Mouse (Mus musculus) embryonic facial prominence, embryonic 14.5 days (tissue): ENCODE results near the gene Ppp2r3c. TPM values are rescaled to one million over a fixed set of nuclear protein-coding genes. Genes with fewer than 3 reads are reported as not detected.

Source experiments
- ATAC-seq: fragments of 200-750 bp; cut with Nextera tagmentation; 2 replicates; pipeline ENCODE4 v1.8.0; 2017; ENCODE audit warnings: low read depth, moderate number of reproducible peaks, moderate TSS enrichment
- DNase-seq: peaks from one replicate; pipeline ENCODE4 v3.0.0-alpha.2; 2015; ENCODE audit warnings: low spot score
- H3K27ac ChIP-seq: fragments of 300-500 bp; sonication (generic); replicated peaks from 2 replicates; pipeline ENCODE4 v1.5.1; 2014; ENCODE audit warnings: low read depth, mild to moderate bottlenecking, low read length, moderate library complexity
- H3K27me3 ChIP-seq: fragments of 300-500 bp; sonication (generic); replicated peaks from 2 replicates; pipeline ENCODE4 v1.6.1; 2014; ENCODE audit warnings: low read length; ENCODE audit not compliant: control insufficient read depth, insufficient read depth
- H3K36me3 ChIP-seq: fragments of 300-500 bp; sonication (generic); 2 replicates; pipeline ENCODE4 v1.6.1; 2014; ENCODE audit warnings: low read length, mixed read lengths; ENCODE audit not compliant: control insufficient read depth, insufficient read depth
- H3K4me1 ChIP-seq: fragments of 300-500 bp; sonication (generic); 2 replicates; pipeline ENCODE4 v1.6.1; 2014; ENCODE audit warnings: antibody characterized with exemption, low read length; ENCODE audit not compliant: control insufficient read depth, insufficient read depth
- H3K4me2 ChIP-seq: fragments of 300-500 bp; sonication (generic); 2 replicates; pipeline ENCODE4 v1.6.1; 2014; ENCODE audit warnings: low read depth, mild to moderate bottlenecking, low read length, moderate library complexity, mixed read lengths
- H3K4me3 ChIP-seq: fragments of 300-500 bp; sonication (generic); 2 replicates; pipeline ENCODE4 v1.5.1; 2014; ENCODE audit warnings: low read depth, mild to moderate bottlenecking, low read length
- H3K9ac ChIP-seq: fragments of 300-500 bp; sonication (generic); 2 replicates; pipeline ENCODE4 v1.6.1; 2014; ENCODE audit warnings: low read depth, mild to moderate bottlenecking, low read length, moderate library complexity, mixed read lengths
- H3K9me3 ChIP-seq: fragments of 300-500 bp; sonication (generic); 2 replicates; pipeline ENCODE4 v1.6.1; 2016; ENCODE audit warnings: low read length; ENCODE audit not compliant: control insufficient read depth
- WGBS: fragments of 180-500 bp; shearing (Covaris S2); extraction: QIAGEN DNeasy Blood & Tissue Kit; methylation state at CpG from one replicate; pipeline ENCODE4 v1.1.7; 2014; 5-methylcytosine and 5-hydroxymethylcytosine counted together
- polyA plus RNA-seq: library from polyadenylated mRNA; unstranded; fragments of >200 nt; fragmentation: Nextera tagmentation; extraction: Ambion mirVana; gene quantifications from 2 replicates; pipeline ENCODE4 v1.2.1, GENCODE M21; 2014

Gene Ppp2r3c
- polyA plus RNA-seq, 1 experiment from 2014 or later: 12.4 TPM

- DNase-seq (no peak), ATAC-seq (no peak)
- no peak overlapping the region for H3K27ac ChIP-seq
- no peak overlapping the region for H3K9ac ChIP-seq
- 0 out of 2 replicates have a peak, but pooled peaks cover 7% of the 10 kb centered on the region for H3K36me3 ChIP-seq
- H3K4me1 ChIP-seq: no peaks in the 10 kb centered on the region
- no peaks in the 10 kb centered on the region for H3K9me3 ChIP-seq
- 91% methylated on average over 7 of the region's 7 CpGs for WGBS
- no peaks in the 10 kb centered on the region for H3K27me3 ChIP-seq
- H3K4me2 ChIP-seq: no peak overlapping the region
- H3K4me3 ChIP-seq: no peak overlapping the region
These were observed 22.9 kb upstream of the Ppp2r3c start for GRCm38 (mm10) chr12:55325702-55326101.

- Histone ChIP-seq H3K9me3 (no peaks in the 10 kb centered on the region), H3K4me3 (no peak overlapping the region), H3K4me1 (no peaks in the 10 kb centered on the region), H3K36me3 (peaks cover 5% of the 10 kb centered on the region; the same call in 1 of the 2 replicates), H3K27me3 (no peaks in the 10 kb centered on the region), H3K4me2 (no peak overlapping the region), H3K27ac (peak overlapping the region; percentile 63), H3K9ac (0 out of 2 replicates have a peak overlapping the region, but pooled peaks have one; percentile 8)
- DNase-seq (peak; percentile 59), ATAC-seq (peak; percentile 78; the same call in 1 of the 2 replicates)
- 73% methylated on average over 18 of the region's 18 CpGs for WGBS
These were observed 19.0 kb upstream of the Ppp2r3c start for GRCm38 (mm10) chr12:55321642-55322291.

- WGBS: 37% methylated on average over 5 of the region's 5 CpGs
- no peaks in the 10 kb centered on the region for H3K9me3 ChIP-seq
- 0 out of 2 replicates have a peak, but pooled peaks have one; percentile 28 for ATAC-seq
These were observed 12.4 kb upstream of the Ppp2r3c start for GRCm38 (mm10) chr12:55315192-55315591.

GRCm38 (mm10) chr12:55313901-55314300 lies 11.1 kb upstream of the Ppp2r3c start:
- H3K36me3 ChIP-seq: peaks cover 5% of the 10 kb centered on the region; the same call in 1 of the 2 replicates
- H3K4me1 ChIP-seq: no peaks in the 10 kb centered on the region
- H3K27me3 ChIP-seq: no peaks in the 10 kb centered on the region
- ATAC-seq (no peak), DNase-seq (no peak)
- WGBS: 81% methylated on average over 5 of the region's 5 CpGs
- no peak overlapping the region for H3K4me3 ChIP-seq
- H3K9me3 ChIP-seq: no peaks in the 10 kb centered on the region
- H3K4me2 ChIP-seq: no peak overlapping the region
- H3K27ac ChIP-seq: no peak overlapping the region
- H3K9ac ChIP-seq: no peak overlapping the region

More at GRCm38 (mm10) chr12:55315192-55315591, 12.4 kb upstream of the Ppp2r3c start:
- no peak overlapping the region for H3K27ac ChIP-seq
- H3K4me3 ChIP-seq: no peak overlapping the region
- no peak overlapping the region for H3K9ac ChIP-seq
- no peak overlapping the region for H3K4me2 ChIP-seq
- H3K36me3 ChIP-seq: peaks cover 5% of the 10 kb centered on the region; the same call in 1 of the 2 replicates
- no peaks in the 10 kb centered on the region for H3K27me3 ChIP-seq
- peak; percentile 92 for DNase-seq
- H3K4me1 ChIP-seq: no peaks in the 10 kb centered on the region

GRCm38 (mm10) chr12:55311841-55312240 lies 9.0 kb upstream of the Ppp2r3c start:
- Histone ChIP-seq H3K9ac (no peak overlapping the region), H3K9me3 (no peaks in the 10 kb centered on the region), H3K4me2 (no peak overlapping the region), H3K27ac (no peak overlapping the region), H3K4me1 (no peaks in the 10 kb centered on the region), H3K36me3 (no peaks in the 10 kb centered on the region; the same call in 1 of the 2 replicates), H3K4me3 (no peak overlapping the region), H3K27me3 (no peaks in the 10 kb centered on the region)
- DNase-seq: no peak
- WGBS: 81% methylated on average over 7 of the region's 7 CpGs
- ATAC-seq: no peak

GRCm38 (mm10) chr12:55309501-55309900 lies 6.7 kb upstream of the Ppp2r3c start:
- no peak for DNase-seq
- 72% methylated on average over 7 of the region's 8 CpGs for WGBS
- Histone ChIP-seq H3K4me1 (no peaks in the 10 kb centered on the region), H3K4me2 (no peak overlapping the region), H3K9me3 (no peaks in the 10 kb centered on the region), H3K27me3 (no peaks in the 10 kb centered on the region), H3K36me3 (peaks cover 6% of the 10 kb centered on the region; the same call in 1 of the 2 replicates), H3K9ac (no peak overlapping the region), H3K4me3 (no peak overlapping the region), H3K27ac (no peak overlapping the region)
- ATAC-seq: no peak

GRCm38 (mm10) chr12:55308731-55309130 lies 5.9 kb upstream of the Ppp2r3c start:
- 94% methylated on average over 9 of the region's 9 CpGs for WGBS
- ATAC-seq: no peak
- Histone ChIP-seq H3K9ac (no peak overlapping the region), H3K9me3 (no peaks in the 10 kb centered on the region), H3K27ac (no peak overlapping the region), H3K4me1 (peaks cover 4% of the 10 kb centered on the region), H3K4me3 (no peak overlapping the region), H3K36me3 (peaks cover 6% of the 10 kb centered on the region; the same call in 1 of the 2 replicates), H3K4me2 (no peak overlapping the region), H3K27me3 (no peaks in the 10 kb centered on the region)
- DNase-seq: no peak

GRCm38 (mm10) chr12:55307566-55307965 lies 4.8 kb upstream of the Ppp2r3c start:
- Histone ChIP-seq H3K4me1 (peaks cover 6% of the 10 kb centered on the region), H3K27ac (no peak overlapping the region), H3K36me3 (peaks cover 6% of the 10 kb centered on the region; the same call in 1 of the 2 replicates), H3K9ac (no peak overlapping the region), H3K9me3 (no peaks in the 10 kb centered on the region), H3K4me3 (no peak overlapping the region), H3K27me3 (no peaks in the 10 kb centered on the region), H3K4me2 (no peak overlapping the region)
- 87% methylated on average over 6 of the region's 6 CpGs for WGBS
- no peak for DNase-seq
- no peak for ATAC-seq

GRCm38 (mm10) chr12:55306371-55306770 lies 3.6 kb upstream of the Ppp2r3c start:
- H3K36me3 ChIP-seq: peaks cover 6% of the 10 kb centered on the region; the same call in 1 of the 2 replicates
- 96% methylated on average over 4 of the region's 4 CpGs for WGBS
- ATAC-seq: no peak

More at GRCm38 (mm10) chr12:55306371-55306770, 3.6 kb upstream of the Ppp2r3c start:
- no peak overlapping the region for H3K27ac ChIP-seq
- no peaks in the 10 kb centered on the region for H3K27me3 ChIP-seq
- H3K9me3 ChIP-seq: no peaks in the 10 kb centered on the region
- DNase-seq: no peak
- no peak overlapping the region for H3K4me2 ChIP-seq
- no peak overlapping the region for H3K4me3 ChIP-seq
- peaks cover 11% of the 10 kb centered on the region for H3K4me1 ChIP-seq
- no peak overlapping the region for H3K9ac ChIP-seq
